Mouse (Mus musculus) liver, embryonic 15.5 days (tissue): Measurements from ENCODE around the gene Slc34a3. TPM values are rescaled to one million over a fixed set of nuclear protein-coding genes. Genes with fewer than 3 reads are reported as not detected.

ENCODE experiments used
- ATAC-seq: fragments of 200-750 bp; cut with Nextera tagmentation; 2 replicates; pipeline ENCODE4 v1.8.0; 2017; ENCODE audit warnings: moderate number of reproducible peaks, mild to moderate bottlenecking, moderate library complexity; ENCODE audit not compliant: insufficient read depth
- H3K27ac ChIP-seq: fragments of 300-500 bp; sonication (generic); replicated peaks from 2 replicates; pipeline ENCODE4 v1.5.1; 2015; ENCODE audit warnings: mild to moderate bottlenecking, inconsistent platforms
- H3K27me3 ChIP-seq: fragments of 300-500 bp; sonication (generic); 2 replicates; pipeline ENCODE4 v1.6.1; 2015; ENCODE audit warnings: mild to moderate bottlenecking, inconsistent platforms
- H3K36me3 ChIP-seq: fragments of 300-500 bp; sonication (generic); replicated peaks from 2 replicates; pipeline ENCODE4 v1.6.1; 2015; ENCODE audit warnings: moderate library complexity, mild to moderate bottlenecking, inconsistent platforms
- H3K4me1 ChIP-seq: fragments of 300-500 bp; sonication (generic); replicated peaks from 2 replicates; pipeline ENCODE4 v1.6.1; 2015; ENCODE audit warnings: inconsistent platforms
- H3K4me2 ChIP-seq: fragments of 300-500 bp; sonication (generic); 2 replicates; pipeline ENCODE4 v1.6.1; 2015; ENCODE audit warnings: moderate library complexity, mild to moderate bottlenecking, inconsistent platforms
- H3K4me3 ChIP-seq: fragments of 300-500 bp; sonication (generic); replicated peaks from 2 replicates; pipeline ENCODE4 v1.5.1; 2015; ENCODE audit warnings: mild to moderate bottlenecking, inconsistent platforms
- H3K9ac ChIP-seq: fragments of 300-500 bp; sonication (generic); 2 replicates; pipeline ENCODE4 v1.6.1; 2015; ENCODE audit warnings: moderate library complexity, mild to moderate bottlenecking, inconsistent platforms
- H3K9me3 ChIP-seq: fragments of 300-500 bp; sonication (generic); replicated peaks from 2 replicates; pipeline ENCODE4 v1.6.1; 2016; ENCODE audit warnings: inconsistent platforms
- WGBS: fragments of 180-500 bp; shearing (Covaris S2); methylation state at CpG from one replicate; pipeline ENCODE4 v1.1.7; 2015; ENCODE audit warnings: mixed read lengths; ENCODE audit not compliant: insufficient replicate concordance; 5-methylcytosine and 5-hydroxymethylcytosine counted together
- polyA plus RNA-seq: library from polyadenylated mRNA; unstranded; fragments of >200 nt; fragmentation: Nextera tagmentation; extraction: Ambion mirVana; gene quantifications from 2 replicates; pipeline ENCODE4 v1.2.1, GENCODE M21; 2015

The Slc34a3 gene
- polyA plus RNA-seq, 1 experiment from 2014 or later = not detected

DNA sequence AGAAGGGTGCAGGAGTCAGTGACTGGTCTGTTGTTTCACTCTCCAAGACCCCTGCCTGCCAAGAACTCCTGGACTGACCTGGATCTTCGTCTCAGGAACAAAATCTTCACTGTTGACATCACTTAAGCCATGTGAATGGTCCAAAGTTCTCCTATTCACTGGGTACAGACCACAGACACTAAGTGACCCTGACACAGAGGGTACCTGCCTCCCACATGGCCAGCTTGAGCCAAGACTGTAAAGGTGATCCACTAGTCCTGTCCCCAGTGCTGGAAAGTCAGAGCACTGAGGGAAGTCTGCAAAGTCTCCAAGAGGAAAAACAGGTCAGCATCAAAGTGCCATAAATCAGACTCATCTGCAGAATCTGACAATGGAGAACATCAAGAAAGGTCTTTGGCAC lies 26.6 kb downstream of the Slc34a3 start:
- ATAC-seq = no peak
- Histone ChIP-seq H3K4me2 (no peak overlapping the region), H3K36me3 (peaks cover 71% of the 10 kb centered on the region), H3K27ac (no peak overlapping the region), H3K4me3 (no peak overlapping the region), H3K4me1 (peaks cover 27% of the 10 kb centered on the region), H3K9ac (no peak overlapping the region), H3K9me3 (no peaks in the 10 kb centered on the region), H3K27me3 (no peaks in the 10 kb centered on the region)
- 71% methylated on average over 1 of the region's 1 CpGs for WGBS

DNA sequence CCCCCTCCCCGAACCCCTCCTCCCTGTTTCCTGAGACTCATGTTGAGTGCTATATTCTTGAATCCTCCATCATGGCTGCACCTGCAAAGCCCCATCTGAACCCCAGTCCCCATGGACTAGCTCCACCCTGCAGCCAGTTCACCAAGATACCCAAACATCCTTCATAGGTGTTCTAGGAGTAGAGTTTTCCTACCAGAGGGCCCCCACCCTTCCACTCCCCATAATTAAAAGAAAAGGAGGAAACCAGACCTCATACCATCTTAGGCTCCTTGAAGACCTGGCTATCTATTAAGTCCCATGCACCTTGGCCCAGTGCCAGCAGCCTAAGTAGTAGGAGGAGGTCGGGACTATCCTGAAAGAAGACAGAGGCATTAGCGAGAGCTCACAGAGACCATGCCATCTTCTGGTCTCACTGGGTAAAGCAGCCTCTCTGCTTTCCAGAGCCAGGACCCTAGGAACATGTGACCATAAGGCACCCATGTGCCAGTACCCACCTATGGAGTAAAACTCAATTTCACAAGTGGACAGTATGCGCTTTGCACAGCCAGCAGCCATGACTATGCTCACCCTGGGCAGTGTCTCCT lies 30.4 kb downstream of the Slc34a3 start:
- Histone ChIP-seq H3K36me3 (peaks cover 97% of the 10 kb centered on the region), H3K4me1 (peaks cover 2% of the 10 kb centered on the region; the same call in 1 of the 2 replicates), H3K9ac (no peak overlapping the region), H3K27ac (no peak overlapping the region), H3K9me3 (no peaks in the 10 kb centered on the region), H3K4me2 (no peak overlapping the region), H3K27me3 (no peaks in the 10 kb centered on the region), H3K4me3 (no peak overlapping the region)
- ATAC-seq = 0 out of 2 replicates have a peak, but pooled peaks have one; percentile 27
- WGBS = 52% methylated on average over 4 of the region's 4 CpGs

DNA sequence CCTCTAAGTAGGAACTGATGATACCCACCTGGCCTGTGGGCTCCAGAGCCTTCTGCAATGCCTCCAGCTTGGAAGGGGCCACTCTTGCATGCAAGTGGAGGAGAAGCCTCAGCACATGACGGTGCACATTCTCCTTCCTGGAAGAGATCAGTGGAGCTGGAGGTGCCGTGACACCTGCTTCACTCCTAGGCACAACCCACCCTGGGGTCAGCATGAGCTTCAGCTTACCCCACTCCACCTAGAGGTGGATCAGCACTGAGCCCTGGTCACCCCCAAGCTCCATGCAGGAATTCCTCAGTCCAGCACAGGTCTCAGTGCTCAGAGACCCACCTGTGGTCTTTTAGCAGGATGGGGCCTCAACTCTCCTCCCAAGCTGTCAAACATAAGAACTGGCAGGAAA lies 33.5 kb downstream of the Slc34a3 start:
- Histone ChIP-seq H3K4me1 (peaks cover 25% of the 10 kb centered on the region), H3K36me3 (peaks cover 68% of the 10 kb centered on the region), H3K9ac (no peak overlapping the region), H3K27ac (no peak overlapping the region), H3K9me3 (no peaks in the 10 kb centered on the region), H3K27me3 (no peaks in the 10 kb centered on the region), H3K4me3 (no peak overlapping the region), H3K4me2 (no peak overlapping the region)
- ATAC-seq = no peak
- 80% methylated on average over 2 of the region's 2 CpGs for WGBS

DNA sequence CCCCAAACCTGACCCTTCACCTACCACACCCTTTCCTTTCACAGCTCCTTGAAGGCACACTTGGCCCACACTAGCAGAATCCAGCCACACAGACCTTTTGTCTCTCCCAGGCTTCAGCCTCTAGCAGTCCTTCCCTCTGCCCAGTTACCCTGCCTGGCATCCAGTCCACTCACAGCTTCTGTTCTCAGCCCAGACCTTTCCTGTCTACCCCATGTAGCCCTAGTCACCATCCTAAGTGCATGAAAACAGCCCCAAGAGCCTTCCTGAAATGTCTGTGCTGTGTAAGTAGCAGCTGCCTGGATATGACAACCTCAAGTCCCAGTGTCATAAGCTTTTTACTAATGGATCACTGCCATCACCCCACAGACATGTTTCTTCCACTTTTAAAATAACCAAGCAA lies 36.2 kb downstream of the Slc34a3 start:
- Histone ChIP-seq H3K36me3 (peaks cover 42% of the 10 kb centered on the region), H3K9me3 (no peaks in the 10 kb centered on the region), H3K4me3 (no peak overlapping the region), H3K27me3 (peaks cover 6% of the 10 kb centered on the region; the same call in 1 of the 2 replicates), H3K4me2 (no peak overlapping the region), H3K27ac (peak overlapping the region; percentile 77), H3K9ac (no peak overlapping the region), H3K4me1 (peaks cover 52% of the 10 kb centered on the region)
- no peak for ATAC-seq

DNA sequence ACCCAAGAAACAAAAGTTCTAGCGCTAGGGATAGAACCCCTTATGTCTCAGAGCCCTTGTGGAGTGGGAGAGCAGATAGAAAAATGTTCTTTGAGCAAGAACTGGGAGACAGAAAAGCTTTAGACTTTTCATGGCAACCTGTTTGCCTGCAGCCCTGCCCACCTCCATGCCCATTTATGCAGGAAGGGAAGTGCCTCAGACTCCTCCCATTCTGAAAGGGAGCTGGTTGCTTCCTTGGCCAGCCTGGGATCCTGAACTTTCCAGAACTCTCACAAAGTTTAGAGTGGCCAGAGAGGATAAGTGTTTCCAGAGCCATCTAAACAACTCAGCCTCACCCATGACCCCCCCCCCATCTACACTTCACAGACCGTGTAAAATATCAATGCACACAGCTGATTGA lies 37.0 kb downstream of the Slc34a3 start:
- Histone ChIP-seq H3K4me1 (peaks cover 54% of the 10 kb centered on the region), H3K27me3 (peaks cover 6% of the 10 kb centered on the region; the same call in 1 of the 2 replicates), H3K9me3 (no peaks in the 10 kb centered on the region), H3K27ac (peak overlapping the region; percentile 77), H3K9ac (no peak overlapping the region), H3K36me3 (peaks cover 34% of the 10 kb centered on the region), H3K4me3 (peak overlapping the region; percentile 60; the same call in 1 of the 2 replicates), H3K4me2 (peak overlapping the region; percentile 84)
- ATAC-seq = no peak
- WGBS = 16% methylated on average over 2 of the region's 2 CpGs

DNA sequence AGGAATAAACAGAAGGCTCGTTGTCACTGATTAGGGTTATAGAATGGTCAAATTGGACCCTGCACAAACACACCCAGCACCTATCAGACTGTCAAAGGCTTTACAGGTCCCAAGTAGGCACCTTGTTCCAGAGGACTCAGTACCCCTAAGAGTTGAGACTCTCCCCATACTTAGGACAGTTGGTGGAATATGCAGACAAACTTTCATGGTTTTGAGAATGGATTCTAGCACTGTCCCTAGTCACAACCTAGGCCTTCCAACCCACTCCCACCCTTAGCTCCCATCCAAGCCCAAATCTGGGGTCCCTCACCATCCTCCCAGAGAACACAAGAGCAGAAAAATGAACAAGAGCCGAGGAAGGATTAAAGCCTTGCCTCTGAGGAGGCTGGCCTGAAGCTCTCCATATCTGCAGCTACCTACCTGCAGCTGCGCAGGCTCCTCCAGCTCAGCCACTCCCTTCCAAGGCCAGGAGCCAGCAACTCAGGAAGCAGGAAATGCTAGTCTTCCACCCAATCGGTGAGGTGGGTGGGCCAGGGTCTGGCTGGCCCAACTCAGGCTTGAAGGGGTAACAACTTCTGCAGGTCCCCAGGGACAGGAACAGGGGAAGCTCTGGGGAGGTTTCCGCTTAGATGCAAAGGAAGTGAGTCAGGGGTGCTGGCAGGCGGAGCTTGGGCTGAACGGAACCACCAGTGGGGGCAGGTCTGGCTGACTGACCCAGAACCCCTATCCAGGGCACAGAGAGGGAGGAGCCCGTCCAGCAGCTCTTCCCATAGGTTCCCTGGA lies 37.8 kb downstream of the Slc34a3 start, which contains the start of gene Tor4a:
Tor4a (minus strand) TSS at position 715 of the 783 bp plus-strand sequence.
- peak; percentile 58 for ATAC-seq
- Histone ChIP-seq H3K4me3 (peak within 1 kb of the TSS; percentile 60), H3K4me1 (peaks cover 54% of the 10 kb centered on the region), H3K27me3 (peaks cover 6% of the 10 kb centered on the region; the same call in 1 of the 2 replicates), H3K9ac (peak within 1 kb of the TSS; percentile 50), H3K27ac (peak within 1 kb of the TSS; percentile 77), H3K9me3 (no peaks in the 10 kb centered on the region), H3K36me3 (peaks cover 26% of the 10 kb centered on the region), H3K4me2 (peak within 1 kb of the TSS; percentile 84)
- 4% methylated on average over 8 of the region's 8 CpGs for WGBS

DNA sequence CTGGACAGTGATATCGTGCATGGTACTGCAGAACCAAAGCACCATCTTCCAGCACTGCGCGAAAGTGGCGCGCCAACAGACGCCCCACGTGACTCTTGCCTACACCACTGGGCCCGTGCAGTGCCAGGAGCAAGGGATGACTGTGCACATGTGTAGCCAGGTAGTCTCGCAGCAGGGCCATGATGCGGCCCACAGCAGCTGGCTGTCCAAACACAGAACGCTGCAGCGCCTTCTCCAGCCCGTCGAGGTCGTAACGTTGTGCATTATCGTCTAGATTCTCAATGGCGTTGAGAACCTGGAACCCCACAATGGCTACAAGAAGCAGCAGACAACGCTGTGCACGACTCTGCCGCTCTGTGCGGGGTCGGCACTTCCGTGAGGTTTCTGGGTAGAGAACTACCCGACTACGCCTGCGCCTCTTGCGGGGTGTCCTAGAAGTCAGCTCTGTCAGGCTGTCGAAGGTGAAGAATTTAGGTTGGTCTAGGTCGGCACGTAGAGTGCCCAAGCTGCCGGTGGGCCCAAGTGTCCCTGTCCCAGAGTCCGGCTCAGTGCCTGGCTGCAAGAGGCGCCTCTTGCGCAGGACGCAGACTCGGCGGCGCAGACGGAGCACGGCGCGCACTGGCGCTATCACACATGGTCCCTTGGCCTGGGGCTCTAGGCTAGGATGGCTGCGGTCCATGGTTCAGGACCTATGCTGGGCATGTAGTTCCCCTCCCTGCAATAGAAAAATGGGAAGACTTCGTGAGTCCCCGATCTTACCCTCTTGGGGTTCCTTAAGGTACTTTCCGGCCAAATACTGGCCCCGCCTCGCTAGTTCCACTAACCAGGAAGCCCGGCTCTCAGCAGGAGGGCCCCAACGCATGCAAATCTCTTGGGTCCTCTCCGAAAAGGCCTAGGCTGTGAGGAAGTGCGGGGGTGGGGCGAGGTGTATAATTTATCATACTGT lies 38.7 kb downstream of the Slc34a3 start:
- peak overlapping the region; percentile 50 for H3K9ac ChIP-seq
- WGBS = 5% methylated on average over 55 of the region's 55 CpGs
- peak; percentile 61 for ATAC-seq
- H3K36me3 ChIP-seq = peaks cover 17% of the 10 kb centered on the region
- peaks cover 57% of the 10 kb centered on the region for H3K4me1 ChIP-seq
- peak overlapping the region; percentile 77 for H3K27ac ChIP-seq
- H3K9me3 ChIP-seq = no peaks in the 10 kb centered on the region
- H3K4me3 ChIP-seq = peak overlapping the region; percentile 60
- peaks cover 6% of the 10 kb centered on the region; the same call in 1 of the 2 replicates for H3K27me3 ChIP-seq
- peak overlapping the region; percentile 84 for H3K4me2 ChIP-seq

DNA sequence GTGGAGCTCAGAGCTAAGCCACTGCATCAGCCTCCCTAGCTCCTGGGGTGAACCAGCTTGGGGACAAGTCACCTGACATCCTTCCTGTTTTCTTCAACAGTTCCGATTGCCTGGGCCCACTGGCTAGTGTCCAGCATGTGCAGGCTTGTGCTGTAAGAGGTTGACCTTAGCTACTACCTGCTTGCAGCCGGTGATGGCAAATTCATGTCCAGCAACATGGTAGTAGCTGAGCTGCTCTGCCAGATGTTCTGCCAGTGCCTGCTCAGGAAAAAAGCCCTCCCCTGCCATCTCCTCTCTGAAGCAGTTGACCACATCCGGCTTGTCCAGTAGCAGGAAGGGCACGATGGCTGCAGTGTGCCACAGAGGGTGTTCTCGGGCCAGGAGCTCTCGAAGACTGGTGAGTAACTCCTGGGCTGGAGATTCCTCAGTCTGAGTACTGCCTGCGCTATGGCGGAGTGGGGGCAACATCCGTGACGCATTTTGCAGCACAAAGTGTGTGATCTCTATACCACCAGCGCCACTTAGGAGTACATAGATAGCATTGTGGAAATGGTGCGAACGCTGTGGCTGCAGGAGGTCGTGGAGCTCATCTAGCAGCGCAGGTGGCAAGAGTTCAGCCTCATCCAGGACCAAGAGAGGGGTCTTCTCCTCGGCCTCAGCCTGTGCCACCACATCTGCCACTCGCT lies 39.5 kb downstream of the Slc34a3 start:
- no peaks in the 10 kb centered on the region for H3K9me3 ChIP-seq
- peak overlapping the region; percentile 77 for H3K27ac ChIP-seq
- H3K9ac ChIP-seq = peak overlapping the region; percentile 50
- WGBS = 28% methylated on average over 17 of the region's 17 CpGs
- peaks cover 57% of the 10 kb centered on the region for H3K4me1 ChIP-seq
- peak overlapping the region; percentile 84 for H3K4me2 ChIP-seq
- H3K4me3 ChIP-seq = peak overlapping the region; percentile 60
- peaks cover 8% of the 10 kb centered on the region for H3K36me3 ChIP-seq
- ATAC-seq = no peak
- H3K27me3 ChIP-seq = peaks cover 6% of the 10 kb centered on the region; the same call in 1 of the 2 replicates

DNA sequence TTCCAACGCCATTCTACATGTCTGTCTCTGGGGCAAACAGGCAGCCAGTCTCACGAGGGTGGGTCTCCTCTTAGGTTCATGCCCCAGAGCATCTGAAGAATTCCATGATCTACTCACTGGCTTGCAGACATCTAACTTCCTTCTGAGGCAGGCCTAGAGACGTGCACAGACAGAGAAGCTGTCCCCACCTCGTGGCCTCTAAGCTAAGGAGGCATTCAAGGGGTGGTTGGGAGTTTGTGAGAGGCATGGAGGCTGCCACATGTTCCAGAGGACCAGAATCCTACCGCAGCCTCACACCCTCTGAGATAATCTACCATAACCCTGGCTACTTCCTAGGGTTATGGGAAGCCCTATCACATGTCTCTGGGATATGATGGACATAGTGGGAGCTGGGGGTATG lies 40.2 kb downstream of the Slc34a3 start:
- Histone ChIP-seq H3K4me3 (no peak overlapping the region), H3K27me3 (peaks cover 6% of the 10 kb centered on the region; the same call in 1 of the 2 replicates), H3K4me1 (peaks cover 57% of the 10 kb centered on the region), H3K4me2 (peak overlapping the region; percentile 84), H3K9me3 (no peaks in the 10 kb centered on the region), H3K36me3 (0 out of 2 replicates have a peak, but pooled peaks cover 2% of the 10 kb centered on the region), H3K9ac (no peak overlapping the region; the same call in 1 of the 2 replicates), H3K27ac (peak overlapping the region; percentile 77; the same call in 1 of the 2 replicates)
- ATAC-seq = no peak
- WGBS = 18% methylated on average over 5 of the region's 5 CpGs

DNA sequence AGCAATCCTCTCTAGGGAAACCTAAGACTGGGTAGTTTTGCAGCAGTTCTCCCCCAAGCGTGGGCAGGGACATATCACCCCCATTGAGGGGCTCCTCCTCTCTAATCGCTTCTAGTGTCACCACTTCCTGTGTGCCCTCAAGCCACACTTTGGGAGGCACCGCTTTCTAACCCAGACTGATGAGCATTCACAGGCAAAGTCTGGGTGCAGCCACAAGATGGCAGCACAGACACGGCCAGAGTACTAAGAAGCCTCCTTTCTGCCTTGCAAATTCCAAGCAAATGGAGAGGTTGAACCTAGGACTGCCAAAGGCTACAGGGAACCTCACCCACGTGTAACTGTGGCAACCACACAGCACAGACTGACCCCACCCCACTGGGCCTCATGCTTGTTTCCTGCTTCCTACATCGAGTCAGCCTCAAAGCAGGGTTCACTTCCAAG lies 40.8 kb downstream of the Slc34a3 start:
- Histone ChIP-seq H3K9me3 (no peaks in the 10 kb centered on the region), H3K4me3 (no peak overlapping the region), H3K36me3 (no peaks in the 10 kb centered on the region), H3K27ac (no peak overlapping the region), H3K9ac (no peak overlapping the region; the same call in 1 of the 2 replicates), H3K4me2 (peak overlapping the region; percentile 84), H3K4me1 (peaks cover 57% of the 10 kb centered on the region), H3K27me3 (peaks cover 6% of the 10 kb centered on the region; the same call in 1 of the 2 replicates)
- peak; percentile 5; the same call in 1 of the 2 replicates for ATAC-seq
- WGBS = 1% methylated on average over 6 of the region's 6 CpGs
